Mouse (Mus musculus) common myeloid progenitor, adult 5-6 weeks (primary cell): ENCODE data around the gene Spata45. TPM values are rescaled to one million over a fixed set of nuclear protein-coding genes. Genes with fewer than 3 reads are reported as not detected.
"Not testable (repeated sequence)": the region's sequence is repeated elsewhere in the genome, so short reads cannot be mapped to it uniquely, and the experiment has no call there.

Source experiments
- ATAC-seq: replicated peaks from 2 replicates; pipeline ENCODE4 v1.8.0; 2016; ENCODE audit warnings: low read depth, mild to moderate bottlenecking, moderate TSS enrichment, inconsistent platforms; ENCODE audit not compliant: poor library complexity, severe bottlenecking
- total RNA-seq: library from RNA; stranded (forward); fragments of 200-1000, 187-1606 nt; gene quantifications from 2 replicates; pipeline ENCODE4 v1.2.3, GENCODE M21; 2017

Gene Spata45
- total RNA-seq, result not detected in 2 replicates

DNA sequence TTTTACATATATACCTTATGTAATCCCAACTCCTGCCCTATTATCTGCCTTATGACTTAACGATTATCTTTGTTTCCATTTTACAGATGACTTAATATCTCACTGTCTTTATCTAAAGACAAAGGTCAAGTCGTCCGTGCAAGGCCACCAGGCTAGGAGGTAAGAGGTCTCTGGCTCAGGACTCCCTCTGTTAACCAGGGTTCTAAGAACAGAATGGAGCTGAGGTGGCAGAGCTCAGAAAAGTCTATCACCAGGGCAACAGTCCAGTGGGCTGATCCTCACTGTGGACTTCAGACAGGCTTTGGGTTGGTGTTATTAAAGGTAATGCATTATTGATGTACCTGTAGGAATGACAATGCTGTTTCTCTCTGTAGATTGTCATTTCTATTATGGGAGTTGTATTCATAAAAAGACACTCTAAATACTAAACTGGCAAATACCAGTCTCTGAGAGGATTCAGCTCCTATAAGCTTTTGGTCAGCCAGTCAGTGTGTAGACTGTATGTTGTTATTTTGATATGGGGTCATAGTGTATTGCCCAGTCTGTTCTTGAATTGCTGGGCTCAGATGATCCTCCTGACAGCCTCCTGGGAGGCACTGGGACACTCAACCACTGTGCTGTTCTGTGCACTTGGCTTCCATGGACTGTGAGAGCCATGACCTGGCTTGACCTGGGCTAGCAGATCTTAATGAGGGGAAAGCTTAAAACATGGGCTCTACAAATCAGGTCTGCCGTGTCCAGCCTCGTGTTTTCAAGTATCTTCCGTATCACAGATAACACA is at the start of gene Spata45:
Gene Spata45, plus strand, starts transcription at position 86 of the 781 bp plus-strand sequence.
- ATAC-seq, result no peak

DNA sequence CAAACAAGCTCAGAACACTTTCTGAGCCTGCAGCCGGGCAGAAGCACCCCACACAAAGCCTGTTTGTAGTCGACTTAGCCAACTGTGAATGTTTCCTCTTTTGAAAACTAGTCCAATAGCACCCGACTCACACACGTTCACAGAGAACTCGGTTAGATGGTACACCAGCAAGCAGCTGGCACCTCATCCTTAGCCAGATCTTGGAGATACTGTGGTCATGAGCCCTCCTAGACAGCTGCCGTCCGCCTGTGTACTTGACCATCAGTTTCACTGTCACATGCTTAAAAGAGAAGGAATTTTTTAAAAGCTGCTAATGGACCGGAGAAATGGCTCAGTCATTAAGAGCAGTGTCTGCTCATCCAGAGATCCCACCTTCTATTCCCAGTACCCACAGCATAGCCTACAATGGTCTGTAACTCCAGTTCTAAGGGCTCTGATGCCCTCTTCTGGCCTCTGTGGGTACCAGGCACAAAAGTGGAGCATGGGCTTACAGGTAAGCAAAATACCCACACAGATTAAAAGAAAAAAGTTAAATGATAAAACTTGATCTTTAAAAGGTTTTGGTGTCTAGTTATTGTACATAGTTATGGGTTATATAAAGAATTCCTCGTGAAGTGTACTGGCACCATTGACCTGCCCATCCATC is 46.9 kb upstream of the Spata45 start:
- ATAC-seq, result no peak

DNA sequence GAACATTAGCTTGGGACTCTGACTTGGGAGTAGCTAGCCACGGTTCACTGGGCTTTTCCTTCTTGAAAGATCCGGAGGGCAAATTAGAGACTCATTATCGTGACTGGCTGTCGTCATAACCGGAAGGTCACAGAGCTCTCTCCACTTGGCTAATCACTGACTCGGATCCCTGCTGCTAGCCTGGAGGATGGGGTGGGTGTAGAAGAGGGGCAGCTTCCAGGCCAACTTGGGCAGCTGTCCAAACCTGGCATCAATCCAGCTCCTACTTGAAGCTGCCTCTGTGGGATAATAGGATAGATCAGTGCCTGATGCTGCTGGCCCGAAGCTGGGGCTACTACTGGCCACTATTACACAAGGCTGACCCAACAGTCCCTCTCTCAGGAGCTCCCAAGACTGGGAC is 40.9 kb upstream of the Spata45 start:
- ATAC-seq, result no peak

DNA sequence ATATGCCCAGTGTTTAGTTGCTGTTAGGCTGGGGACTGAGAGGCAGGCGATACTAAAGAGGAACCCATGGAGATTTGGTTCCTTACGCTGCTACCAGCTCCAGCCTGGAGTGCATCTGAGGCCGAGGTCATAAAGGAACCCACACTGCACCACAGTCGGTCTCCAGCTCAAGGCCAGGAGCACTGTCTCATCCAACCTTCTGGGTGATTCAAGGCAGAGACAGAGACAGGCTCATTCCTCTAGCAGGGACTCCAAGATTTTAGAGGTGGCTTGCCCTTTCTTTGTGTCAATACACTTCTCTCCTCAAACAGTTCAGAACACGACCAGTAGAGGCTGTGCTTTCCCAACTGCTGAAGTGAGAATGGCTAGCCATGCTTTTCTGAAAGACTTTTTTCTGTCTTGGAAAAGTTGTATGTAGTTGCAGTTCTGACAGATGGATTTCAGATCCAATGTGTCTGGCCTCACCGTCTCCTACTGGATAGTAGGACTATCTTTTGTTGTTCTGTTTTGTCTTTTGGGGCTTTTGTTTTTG is 40.0 kb upstream of the Spata45 start:
- ATAC-seq, result no peak

DNA sequence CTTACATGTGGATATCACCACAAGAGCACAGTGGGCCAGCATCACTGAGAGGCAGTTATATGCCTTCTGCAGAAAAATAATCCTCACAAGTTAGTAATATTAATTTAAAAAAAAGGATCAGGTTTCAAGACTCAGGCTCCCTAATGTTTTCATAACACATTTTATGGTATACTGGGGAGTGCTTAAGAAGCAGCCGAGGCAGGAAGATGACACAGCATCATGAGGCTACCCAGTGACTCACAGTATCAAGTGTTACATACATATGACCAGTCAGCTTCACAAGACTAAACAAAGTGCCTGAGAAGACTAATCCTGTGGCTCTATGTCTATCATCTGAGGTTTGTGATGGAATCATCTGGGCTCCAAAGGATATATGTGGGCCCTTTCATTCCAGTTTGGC is 38.4 kb upstream of the Spata45 start:
- no peak for ATAC-seq

DNA sequence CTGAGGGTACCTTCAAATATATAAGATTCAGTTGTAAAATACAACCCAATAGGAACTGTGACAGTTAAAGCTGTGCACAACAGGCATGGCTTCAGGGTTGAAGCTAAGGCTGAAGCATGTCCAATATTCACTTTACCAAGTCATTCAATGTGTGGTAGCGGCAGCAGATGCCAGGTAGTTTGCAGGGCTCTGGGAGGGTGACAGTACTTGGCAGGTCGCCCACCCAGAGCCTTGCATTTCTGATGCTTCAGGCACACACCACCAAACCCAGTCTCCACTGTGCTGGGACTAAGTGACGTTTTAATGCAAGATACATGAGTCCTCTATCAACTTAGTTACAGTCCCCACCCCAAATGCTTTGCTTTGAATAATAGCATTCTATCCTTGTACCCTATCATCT is 35.8 kb upstream of the Spata45 start:
- no peak for ATAC-seq

DNA sequence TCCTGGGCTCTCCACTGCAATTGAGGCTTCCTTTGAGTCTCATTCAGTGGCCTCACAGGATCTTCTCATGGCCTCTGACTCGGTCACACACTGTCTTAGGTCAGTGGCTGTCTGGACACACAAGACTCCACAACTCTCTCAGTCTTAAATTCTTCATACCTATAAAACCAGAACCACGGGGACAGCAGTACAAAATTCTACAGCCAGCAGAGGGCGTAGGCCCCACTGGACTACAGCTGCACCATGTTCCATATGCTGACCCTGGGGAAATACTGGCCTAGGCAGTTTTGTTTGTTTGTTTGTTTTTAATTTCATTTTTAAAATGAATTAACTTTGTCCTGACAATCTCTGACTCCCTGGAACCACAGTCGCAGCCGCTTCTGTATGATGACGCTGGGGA is 34.2 kb upstream of the Spata45 start:
- ATAC-seq, result peak; percentile 83

DNA sequence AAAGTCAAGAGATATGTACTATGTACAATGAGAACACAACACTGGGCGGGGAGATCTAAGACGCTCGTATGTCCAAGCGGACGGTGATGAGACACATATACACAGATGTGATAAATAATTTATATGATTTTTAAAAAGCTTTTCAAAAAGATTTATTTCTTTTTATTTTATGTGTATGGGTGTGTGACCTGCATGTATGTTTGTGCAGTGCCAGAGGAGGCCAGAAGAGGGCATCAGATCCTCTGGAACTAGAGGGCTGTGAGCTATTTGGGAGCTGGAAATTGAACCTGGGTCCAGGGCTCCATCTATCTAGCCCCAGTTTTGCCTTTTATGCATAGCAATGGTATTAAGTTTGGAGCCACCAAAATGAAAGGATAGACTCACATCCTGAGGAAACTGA is 27.7 kb upstream of the Spata45 start:
- ATAC-seq, result no peak

DNA sequence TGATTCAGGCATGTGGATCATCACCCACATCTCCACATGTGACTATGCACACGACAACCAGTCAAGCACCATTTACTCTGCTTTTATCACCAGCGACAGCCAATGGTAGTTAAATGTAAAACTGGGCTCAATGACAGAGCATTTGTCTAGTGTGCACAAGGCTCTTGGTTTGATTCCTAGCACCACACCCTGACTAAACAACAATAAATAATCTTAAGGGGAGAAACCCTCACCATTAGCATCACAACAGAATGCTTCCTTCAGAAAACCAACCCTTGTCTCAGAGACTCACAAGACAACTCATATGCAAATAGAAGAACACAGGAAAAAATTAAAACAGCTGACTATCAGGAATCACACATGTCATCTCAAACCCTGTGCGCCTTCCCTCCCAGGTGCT is 22.2 kb upstream of the Spata45 start:
- no peak for ATAC-seq

DNA sequence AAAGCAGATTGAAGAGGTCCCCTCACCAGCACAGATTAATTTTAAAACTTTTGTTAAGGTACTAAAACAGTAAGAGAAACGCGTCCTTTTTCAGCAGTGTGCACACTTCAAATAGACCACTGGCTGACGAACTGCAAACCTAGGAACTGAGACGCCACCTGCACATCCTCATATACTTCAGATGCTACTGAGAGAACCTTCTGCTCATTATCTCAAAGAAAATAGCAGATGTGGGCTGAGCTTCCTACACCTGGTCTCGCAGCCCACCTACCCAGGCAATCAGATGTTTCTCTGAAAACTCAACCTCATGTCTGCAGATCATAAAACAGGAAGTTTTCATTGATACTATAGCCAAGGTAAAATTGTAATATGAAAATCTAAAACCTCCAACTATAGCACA is 16.6 kb upstream of the Spata45 start:
- ATAC-seq, result no peak

DNA sequence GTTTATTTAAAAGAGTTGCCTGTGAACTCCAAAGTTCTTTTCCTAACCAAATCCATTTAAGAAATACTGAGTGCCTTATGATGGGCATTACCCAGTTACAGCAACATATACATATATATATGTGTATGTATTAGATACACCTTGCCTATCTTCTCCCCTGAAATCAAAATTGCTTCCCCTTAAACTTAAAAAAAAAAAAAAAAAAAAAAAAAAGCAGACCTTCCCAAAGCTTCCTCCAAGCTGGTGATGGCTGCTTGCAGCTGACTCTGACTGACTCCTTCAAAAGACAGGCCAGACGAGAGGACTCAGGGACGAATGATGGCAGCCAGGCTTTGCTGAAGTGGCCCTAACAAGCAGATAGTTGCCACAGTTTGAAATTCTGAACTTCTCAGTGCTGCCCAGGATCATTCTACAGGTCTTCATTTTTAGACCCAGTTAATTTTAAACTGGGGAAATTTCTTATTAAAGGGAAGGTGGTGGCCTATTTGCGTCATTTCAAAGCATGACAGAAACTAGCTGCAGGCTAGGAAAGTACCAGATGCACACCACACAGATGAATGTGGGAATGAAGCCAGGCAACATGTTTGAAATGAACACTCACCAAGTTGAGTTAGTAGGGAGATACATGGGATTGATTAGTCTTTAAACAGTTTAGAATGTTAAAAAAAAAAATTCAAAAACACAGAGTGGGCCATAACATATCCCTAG is 16.1 kb upstream of the Spata45 start:
- ATAC-seq, result no peak

DNA sequence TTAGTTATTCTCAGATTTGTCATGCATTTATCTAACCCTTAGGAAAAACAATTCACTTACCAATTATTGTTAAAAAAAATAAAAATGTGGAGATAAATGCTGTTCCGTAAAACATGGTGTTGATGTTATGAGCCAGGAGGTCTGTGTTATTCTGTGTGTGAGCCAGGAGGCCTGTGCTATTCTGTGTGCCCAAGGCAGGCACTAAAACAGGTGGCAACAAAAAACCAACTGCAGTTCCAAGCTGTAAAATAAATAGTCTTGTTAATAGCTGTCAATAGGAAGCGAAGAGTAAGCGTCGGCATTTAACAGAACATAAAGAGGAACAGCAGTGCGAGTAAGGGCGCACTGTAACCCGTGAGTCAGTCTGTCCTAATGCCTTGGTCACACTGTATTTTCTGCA is 15.4 kb upstream of the Spata45 start:
- no peak for ATAC-seq

DNA sequence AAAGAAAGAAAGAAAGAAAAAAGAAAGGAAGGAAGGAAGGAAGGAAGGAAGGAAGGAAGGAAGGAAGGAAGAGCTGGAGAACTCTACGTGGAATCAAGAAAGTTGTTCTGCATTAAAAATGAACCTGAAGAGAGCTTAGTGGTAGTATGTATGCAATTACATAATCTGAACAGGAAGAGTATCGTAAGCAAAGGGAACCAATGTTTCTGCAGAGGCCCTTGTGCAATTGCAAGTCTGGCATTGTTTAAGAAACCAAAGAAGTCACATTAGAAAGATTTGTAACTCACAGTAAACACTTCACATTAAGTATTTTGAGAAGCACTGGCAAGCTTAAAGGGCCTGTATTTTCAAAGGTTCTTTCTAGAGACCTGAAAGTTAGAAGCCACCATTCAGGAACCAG is 13.3 kb upstream of the Spata45 start:
- no peak for ATAC-seq

DNA sequence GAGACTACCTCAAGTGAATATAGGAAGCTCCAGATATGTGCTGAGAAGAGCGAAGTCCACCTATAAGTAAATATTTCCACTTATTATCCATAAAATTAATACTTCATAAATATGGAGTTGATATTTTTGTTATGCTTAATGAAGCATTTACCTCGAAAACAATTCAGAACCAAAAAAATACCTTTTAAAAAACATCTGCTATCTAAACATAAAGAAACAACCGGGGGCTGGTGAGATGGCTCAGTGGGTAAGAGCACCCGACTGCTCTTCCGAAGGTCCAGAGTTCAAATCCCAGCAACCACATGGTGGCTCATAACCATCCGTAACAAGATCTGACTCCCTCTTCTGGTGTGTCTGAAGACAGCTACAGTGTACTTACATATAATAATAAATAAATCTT is 12.6 kb upstream of the Spata45 start:
- ATAC-seq, result not testable (repeated sequence)

DNA sequence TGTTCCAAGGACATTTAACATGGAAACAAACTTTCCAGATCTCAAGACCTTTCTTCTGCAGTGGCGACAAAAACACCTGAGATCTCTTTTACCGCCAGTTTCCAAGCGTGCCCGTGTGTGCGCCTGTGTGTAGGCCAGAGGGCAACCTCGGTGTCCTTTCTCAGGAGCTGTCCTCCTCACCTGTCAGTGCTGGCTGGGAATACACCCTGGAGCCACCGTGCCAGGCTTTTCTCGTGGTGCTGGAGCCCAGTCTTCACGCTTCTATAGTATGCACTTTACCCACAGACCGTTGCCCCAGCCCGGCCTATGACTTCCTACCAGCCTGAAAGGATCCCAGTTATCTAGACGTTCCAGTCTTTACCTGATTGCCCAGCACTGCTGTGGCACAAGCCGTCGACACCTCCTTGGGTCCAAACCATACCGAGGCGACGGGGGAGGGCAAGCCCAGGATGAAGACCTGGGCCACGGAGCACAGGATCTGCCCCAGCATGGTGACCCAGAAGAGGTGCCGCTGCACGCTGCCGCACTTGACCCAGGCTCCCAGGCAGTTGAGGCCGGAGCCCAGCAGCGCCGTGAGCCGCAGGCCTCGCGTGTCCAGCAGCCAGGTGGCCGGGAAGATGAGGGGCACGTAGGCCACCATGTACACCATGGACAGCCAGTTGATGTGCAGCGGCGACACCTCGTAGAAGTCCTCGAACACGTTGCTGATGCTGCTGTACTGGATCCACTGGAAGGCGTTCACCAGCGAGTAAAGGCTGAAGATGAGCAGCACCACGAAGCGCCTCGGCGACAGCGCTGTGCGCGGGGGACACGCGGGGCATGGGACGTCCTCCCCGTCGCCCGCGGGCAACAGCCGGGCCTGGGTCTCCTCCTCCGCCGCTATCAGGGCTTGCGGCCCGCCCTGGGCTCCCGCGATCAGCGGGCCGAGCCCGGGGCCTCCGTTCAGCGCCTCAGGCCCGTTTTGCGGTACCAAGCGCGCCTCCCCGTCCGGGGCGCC is 11.1 kb upstream of the Spata45 start:
- no peak for ATAC-seq

DNA sequence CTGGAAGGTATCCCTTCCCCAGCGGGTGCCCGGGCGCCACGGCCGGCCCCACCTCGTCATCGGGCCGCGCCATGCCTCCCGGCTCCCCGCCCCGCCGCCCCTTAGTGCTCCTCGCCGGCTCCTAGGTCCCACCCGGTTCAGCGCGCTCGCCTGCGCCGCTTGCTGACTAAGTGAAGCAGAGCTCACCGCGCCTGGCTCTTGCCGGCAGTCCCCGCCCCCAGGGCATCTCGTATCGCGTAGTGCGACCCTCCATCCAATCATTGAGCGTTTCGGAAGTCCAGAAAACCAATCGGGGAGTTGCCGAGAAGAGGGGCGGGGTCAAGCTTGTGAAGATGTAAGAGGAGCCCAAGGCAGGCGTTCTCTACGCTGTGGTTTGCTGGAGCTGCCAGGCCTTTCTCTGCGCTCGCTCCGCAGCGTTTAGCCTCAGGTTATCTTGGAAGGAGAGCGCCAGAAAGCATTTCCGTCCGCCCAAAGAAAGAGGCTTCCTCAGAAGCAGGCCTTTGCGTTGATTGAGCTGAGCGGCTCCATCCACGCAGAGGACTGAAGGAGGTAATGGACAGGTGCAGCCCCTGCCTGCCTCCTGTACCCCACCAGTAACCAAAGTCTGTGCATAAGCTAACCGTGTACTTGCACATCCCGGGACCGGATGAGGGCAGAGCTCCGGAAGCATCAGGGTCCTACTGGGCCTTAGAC is 10.3 kb upstream of the Spata45 start, which contains the start of gene Flvcr1:
Gene Flvcr1, minus strand, starts transcription at position 138 of the 693 bp plus-strand sequence.
- ATAC-seq, result peak; percentile 95

DNA sequence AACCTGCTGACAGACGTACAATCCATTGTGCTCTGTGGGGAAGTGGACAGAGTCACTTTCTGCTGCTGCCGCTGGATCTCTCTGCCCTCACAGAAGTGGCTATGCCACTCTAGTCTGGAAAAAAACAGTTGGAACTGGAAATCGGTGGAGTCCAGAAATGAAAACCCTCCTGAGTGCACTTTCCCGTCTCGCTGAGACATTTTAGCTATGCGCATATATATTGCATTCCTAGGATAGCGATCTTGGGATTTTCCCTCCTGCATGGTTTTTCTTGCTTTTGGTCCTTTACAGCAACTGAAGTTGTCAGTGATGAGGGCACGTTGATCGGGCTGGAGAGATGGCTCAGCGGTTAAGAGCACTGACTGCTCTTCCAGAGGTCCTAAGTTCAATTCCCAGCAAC is 6.3 kb upstream of the Spata45 start:
- ATAC-seq, result no peak

DNA sequence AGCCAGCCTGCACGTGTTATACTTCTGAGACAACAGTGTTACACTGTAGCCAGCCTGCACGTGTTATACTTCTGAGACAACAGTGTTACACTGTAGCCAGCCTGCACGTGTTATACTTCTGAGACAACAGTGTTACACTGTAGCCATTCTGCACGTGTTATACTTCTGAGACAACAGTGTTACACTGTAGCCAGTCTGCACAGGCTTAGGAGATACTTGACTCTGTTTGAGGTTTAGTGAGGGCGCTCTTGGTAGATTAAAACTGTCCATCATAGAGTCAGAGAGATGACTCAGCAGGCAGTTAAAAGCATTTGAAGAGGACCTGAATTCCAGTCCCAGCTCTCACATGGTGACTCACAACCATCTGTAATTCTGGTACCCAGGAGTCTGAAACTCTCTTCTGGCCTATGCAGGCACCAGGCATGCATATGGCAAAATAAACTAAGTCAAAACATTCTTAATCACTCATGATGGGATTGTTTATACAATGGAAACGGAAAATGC is 5.5 kb upstream of the Spata45 start:
- ATAC-seq, result not testable (repeated sequence)

DNA sequence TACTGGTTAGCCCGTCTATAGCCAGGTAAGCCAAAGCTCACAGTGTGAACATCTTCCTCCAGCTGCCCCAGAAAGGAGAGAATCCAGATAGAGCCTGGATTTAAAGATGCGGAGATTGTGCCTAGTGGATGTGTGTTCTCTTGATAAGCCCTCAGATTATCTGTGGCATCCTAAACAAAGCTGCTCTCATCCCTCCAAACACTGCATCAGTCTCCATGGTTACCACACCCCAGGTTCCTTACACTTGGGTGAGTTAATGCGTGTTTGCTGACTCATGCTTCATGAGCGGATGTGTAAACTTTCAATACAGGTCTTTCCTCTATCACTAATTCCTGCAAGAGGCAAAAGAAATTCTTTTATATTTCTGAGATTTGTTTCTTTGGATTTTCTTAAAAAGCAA is 790 bp upstream of the Spata45 start:
- no peak for ATAC-seq
